Mouse (Mus musculus) monocyte, adult 5-6 weeks (primary cell): ENCODE data around the gene F3. TPM values are rescaled to one million over a fixed set of nuclear protein-coding genes. Genes with fewer than 3 reads are reported as not detected.
"Not testable (repeated sequence)": the region's sequence is repeated elsewhere in the genome, so short reads cannot be mapped to it uniquely, and the experiment has no call there.

Experiments
- ATAC-seq: fragments of 153-309, 156-312 bp; replicated peaks from 2 replicates; pipeline ENCODE4 v1.8.0; 2017; ENCODE audit warnings: mild to moderate bottlenecking; ENCODE audit not compliant: low TSS enrichment, insufficient number of reproducible peaks, severe bottlenecking, poor library complexity, low FRiP score
- total RNA-seq: library from RNA; stranded (forward); fragments of 200-1000, 200-491, 200-594 nt; gene quantifications from 3 replicates; pipeline ENCODE4 v1.2.3, GENCODE M21; 2017

F3 gene
- total RNA-seq, 1 experiment from 2014 or later = not detected

DNA sequence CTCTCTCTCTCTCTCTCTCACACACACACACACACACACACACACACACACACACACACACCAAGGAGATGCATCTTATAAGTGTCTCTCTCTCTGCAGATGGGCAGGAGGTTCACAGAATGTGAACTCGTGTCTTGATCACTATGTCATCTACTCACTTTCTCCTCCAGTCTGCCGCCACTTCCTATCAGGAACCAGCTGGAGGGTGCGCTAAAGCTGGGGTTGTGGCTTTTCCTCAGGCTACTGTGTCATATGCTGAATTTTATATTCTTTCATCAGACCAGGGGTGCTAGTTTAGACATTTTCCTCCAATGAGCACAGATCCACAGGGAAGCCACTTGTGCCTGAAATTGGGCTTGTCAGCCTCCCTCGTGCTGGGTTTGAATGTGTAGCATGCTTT lies 6.3 kb downstream of the F3 start:
- no peak for ATAC-seq

DNA sequence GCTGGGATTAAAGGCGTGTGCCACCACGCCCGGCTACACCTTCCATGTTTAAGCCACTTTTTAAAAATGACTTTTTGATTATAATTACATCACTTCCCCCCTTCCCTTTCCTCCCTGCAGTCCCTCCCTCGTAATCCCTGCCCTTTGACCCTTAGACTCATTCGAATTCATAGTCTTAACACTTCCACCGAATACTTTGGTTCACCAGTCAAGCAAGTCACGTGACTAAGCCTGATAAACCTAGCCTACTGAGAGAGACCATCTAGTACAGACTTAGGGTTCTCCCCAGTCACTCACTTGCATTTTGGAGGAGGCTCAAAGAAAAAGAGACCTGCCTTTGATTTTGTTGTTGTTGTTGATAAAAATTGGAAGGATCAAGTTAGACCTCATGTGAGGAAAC lies 12.2 kb downstream of the F3 start:
- ATAC-seq = no peak

DNA sequence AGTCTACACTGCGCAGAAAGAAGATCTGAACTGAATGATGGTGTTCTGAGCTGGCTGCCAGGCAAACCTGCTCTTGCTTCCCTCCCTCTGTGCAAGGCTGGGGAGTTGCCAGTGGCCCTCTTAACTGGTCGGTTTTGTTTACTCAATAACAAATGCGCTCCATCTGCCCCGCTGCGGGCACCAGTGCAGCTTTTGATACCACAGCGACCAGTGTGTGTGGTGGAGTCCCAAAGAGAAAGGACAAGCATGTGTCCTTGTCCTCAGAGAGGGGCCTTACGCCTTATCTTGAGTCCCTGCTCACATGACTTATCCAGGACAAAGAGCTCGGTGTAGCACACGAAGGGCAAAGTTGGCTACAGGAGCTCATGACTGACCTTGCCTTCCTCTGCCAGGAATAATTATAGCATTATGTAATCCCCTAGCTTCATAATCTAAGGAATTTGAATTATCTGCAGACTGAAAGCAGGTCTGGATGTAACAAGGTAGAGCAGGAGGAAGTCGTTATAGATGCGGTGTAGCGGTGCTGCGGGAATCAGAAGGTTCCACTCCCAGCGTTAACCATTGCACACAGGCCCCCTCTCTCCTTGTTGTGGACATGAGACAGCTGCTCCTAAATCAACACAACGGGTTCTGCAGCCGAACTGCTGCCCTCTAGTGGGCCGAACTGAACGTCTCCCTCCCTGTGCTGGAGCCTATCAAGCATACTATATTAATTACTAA lies 12.8 kb downstream of the F3 start:
- 0 out of 2 replicates have a peak, but pooled peaks have one; percentile 55 for ATAC-seq

- no peak for ATAC-seq
Observed at GRCm38 (mm10) chr3:121737453-121737852, 14.1 kb downstream of the F3 start.

GRCm38 (mm10) chr3:121737901-121738300 lies 14.6 kb downstream of the F3 start:
- ATAC-seq = no peak

DNA sequence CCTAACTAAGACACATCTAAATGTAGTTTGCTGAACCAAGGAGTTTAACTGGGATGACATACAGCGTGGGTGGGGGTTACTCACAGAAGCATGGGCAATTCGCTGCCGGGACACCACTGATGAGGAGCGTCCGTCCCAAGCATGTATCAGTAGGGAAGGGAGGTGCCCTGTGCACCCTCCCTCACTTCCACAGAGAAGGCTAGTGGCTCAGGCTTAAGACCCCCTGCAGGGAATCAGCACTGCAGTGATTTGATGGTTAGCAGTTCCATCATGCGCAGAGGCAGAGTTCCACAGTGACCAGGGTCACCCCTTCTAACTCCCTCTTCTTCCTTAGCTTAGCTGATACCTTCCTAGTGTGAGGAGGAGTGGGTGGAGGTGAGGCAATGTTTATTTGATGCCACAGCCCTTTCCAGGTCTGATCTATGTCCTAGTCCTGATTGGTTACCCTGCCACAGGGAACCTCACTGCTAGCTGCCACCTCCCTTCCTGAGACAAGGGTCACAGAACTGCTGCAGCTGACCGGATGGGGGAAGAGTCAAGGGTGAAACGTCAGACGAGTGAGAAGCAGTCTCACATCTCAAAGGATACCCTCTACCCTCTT lies 15.5 kb downstream of the F3 start:
- ATAC-seq = peak; percentile 19

DNA sequence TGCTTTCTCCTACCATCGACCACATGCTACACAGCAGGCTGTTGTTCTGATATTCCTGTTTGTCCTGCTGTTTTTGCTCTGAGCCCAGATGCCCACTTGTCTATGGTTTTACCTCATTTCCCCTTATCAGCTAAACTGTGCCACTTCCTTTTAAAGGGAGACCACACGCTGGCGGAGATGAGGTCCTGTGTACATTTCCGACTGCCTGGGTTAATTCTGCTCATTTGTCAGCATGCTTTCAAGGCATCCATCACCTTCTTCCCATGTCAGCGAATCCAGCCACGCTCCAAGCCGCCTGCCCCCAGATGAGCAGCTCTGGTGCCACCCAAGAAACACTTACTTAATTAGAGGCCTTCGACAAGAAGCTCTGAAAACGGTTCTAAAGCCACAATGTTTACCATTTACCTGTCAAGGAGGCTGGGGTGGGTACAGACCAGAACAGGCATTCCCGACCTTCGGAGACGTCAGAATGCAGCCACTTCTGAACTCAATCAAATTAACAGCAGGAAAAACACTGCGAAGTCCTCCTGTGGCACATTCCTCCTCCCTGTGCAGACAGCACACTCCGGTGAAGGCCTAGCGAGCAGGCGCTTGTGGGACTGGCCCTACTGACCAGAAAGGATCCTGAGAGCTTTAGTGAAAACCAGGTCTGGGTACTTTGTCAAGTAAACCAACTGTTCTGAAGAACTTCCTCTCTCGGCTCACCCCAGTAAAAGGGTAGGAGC lies 16.3 kb downstream of the F3 start:
- no peak for ATAC-seq

DNA sequence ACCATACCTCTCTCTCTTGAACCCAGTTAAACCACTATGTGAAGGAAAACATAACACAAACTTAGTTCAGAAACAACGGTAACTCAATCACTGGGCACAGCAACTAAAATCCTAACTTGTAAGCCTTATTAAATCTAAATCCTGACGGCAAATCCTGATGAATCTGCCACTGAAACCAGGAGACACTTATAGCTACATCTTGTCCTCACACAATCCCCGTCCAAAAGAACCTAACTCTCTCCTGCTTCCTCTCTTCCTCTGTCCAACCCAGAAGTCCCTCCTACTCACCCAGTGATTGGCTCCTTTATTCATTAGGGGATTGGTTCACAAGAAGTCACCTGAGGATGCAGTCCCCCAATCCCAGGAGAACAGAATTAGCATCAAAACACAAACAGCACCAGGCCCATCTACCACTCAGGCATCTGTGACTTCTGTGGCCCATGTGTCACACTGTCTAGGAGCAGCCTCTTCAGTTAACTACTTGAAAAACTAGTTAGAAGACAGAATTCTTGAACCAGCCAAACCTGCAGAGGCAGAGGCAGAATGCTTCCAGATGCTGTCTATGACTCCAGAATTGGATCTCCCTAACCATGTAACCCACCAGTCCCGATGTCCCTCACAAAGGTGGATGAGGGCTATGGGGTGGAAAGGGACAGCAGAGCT lies 18.0 kb downstream of the F3 start:
- not testable (repeated sequence) for ATAC-seq

GRCm38 (mm10) chr3:121754319-121755090 lies 31.2 kb downstream of the F3 start:
- ATAC-seq = not testable (repeated sequence)

DNA sequence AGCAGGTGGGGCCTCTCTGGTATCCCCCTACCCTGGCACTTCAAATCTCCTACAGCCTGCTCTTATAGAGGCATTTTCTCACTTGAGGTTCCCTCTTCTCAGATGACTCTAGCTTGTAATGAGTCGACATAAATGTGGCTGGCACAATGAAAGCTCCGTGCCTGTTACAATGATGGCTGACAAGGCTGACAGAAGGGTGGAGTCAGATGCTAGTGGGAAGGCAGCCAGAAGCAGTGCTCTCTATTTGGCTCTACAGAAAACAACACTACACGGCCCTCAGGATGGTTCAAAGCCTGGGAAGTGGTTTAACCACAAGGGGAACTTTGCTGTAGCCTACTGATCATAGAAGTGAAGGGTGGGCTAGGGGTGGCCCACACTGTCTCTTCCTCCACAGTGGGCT lies 31.8 kb downstream of the F3 start:
- ATAC-seq = no peak

- ATAC-seq = no peak
Observed at GRCm38 (mm10) chr3:121758373-121758772, 35.0 kb downstream of the F3 start.

- ATAC-seq = 0 out of 2 replicates have a peak, but pooled peaks have one; percentile 63
Observed at GRCm38 (mm10) chr3:121762056-121762852, 38.9 kb downstream of the F3 start.

DNA sequence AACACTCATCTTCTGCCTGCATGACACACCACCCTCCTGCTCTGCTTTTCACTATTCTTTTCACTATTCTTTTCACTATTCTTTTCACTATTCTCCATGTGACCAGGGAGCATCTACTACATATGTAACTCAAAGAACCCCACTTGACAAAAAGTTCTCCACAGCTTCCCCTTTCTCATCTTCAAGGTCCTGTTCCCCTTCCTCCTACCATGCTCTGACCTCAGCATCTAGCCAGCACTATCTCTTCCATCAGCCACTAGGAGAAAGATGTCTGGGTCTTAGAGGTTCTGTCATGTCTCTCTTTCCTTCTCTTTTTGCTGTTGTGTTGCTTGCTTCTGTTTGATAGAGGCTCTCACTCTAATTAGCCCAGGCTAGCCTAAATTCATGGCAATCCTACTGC lies 42.7 kb downstream of the F3 start:
- ATAC-seq = no peak

GRCm38 (mm10) chr3:121766818-121767217 lies 43.5 kb downstream of the F3 start:
- ATAC-seq = no peak

DNA sequence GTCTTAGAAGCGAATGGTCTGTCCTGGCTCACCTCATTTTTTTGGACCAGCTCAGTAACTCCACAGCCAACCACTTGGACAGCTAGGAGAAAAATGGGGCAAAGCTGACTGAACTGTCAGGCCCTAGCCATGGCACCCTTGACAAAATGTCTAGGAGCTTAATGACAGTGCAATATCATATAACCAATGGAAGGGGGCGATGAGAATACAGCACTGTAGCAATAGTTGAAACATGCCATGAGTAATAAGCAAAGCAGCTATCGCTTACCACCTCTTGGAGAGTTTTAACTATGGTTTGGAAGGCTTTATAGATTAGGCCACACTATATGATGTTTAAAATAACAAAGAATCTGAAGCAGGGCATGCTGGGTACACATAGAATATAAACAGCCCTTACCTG lies 45.4 kb downstream of the F3 start:
- no peak for ATAC-seq

- not testable (repeated sequence) for ATAC-seq
Observed at GRCm38 (mm10) chr3:121773336-121773735, 50.0 kb downstream of the F3 start.

DNA sequence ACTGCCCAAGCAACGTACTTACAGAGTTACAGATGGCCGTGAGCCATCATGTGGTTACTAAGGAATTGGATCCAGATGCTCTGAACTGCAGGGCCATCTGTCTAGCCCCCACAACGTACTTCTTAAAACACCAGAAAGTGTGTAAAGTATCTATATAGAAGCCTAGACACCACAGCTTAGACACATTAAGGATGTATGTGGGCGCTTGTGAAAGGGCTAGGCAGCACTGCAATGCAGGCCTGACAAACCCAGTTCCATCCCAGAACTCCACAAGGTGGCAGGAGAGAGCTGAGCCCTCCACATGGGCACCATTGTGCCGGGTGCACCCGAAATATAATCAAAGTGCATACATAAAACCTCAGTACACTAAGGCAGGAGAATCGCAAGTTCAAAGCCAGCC lies 54.6 kb downstream of the F3 start:
- 0 out of 2 replicates have a peak, but pooled peaks have one; percentile 40 for ATAC-seq

DNA sequence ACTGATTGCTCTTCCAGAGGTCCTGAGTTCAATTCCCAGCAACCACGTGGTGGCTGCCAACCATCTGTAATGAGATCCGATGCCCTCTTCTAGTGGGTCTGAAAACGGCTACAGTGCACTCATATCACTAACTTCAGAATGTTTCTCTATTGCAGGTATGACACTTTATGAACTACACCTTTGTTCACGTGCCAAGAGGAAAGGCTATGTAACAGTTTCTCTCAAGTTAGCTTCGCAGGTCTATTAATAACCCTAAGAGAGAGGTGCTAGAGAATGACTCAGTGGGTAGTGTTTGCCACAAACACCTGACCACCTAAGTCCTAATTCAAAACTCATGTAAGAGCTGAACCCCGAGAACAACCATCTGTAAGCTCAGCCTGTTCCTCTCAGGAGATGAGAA lies 59.7 kb downstream of the F3 start:
- no peak for ATAC-seq
